Mouse (Mus musculus): ENCODE measurements at regions not wholly inside any gene's neighbourhood (a gene's known extent, or its start where the extent isn't known, plus 50 kb on each side); places are given as distances from the start of the nearest gene placed in this dataset.

DNA sequence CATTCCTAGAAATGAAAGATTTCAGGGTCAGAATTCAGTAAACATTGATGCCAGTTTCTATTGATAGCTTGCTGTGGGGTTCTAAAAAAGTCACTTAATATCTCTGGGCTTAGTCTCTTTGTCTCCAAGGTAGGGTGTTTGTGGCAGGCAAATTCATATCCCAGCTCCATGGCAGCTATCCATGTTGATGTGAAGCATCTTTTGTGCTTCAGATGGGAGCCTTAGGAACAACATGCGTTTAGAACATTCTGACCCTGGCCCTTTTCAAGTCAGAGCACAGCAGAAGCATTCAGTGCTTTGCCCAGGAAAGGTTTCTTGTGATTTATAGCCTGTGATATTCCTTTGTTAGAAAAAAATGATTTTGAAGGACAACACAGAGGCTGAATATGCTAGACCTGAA lies 215.0 kb downstream of the Ppp4r2 start:
- DNase-seq (ENCODE audit: low spot score in 2 of 2), result no peak

DNA sequence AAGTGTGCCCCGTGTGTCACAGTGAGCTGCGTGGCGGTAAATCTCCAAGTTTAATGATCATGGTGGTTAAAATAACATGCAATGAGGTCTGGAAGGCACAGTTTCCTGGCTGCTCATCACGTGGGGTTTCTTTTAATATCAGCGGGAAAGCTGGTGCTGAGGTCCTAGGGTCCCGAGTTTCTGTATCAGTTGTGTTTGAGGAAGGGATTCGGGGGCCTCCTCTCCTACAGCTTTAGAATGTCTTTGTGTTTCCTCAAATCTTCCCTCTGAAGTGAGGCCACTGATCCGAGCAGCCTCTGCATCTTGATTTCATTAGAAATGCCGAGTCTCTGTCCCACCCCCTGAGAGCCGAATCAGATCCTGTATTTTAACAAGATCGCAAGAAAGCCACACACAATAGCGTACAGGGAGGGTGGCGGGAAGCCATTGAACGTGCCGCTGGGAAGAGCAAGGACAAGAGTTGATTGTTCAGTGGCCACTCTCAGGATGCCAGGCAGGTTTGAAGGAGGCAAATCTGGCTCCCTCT lies 215.5 kb downstream of the Ppp4r2 start:
- DNase-seq (ENCODE audit: low spot score in 2 of 2), result no peak

DNA sequence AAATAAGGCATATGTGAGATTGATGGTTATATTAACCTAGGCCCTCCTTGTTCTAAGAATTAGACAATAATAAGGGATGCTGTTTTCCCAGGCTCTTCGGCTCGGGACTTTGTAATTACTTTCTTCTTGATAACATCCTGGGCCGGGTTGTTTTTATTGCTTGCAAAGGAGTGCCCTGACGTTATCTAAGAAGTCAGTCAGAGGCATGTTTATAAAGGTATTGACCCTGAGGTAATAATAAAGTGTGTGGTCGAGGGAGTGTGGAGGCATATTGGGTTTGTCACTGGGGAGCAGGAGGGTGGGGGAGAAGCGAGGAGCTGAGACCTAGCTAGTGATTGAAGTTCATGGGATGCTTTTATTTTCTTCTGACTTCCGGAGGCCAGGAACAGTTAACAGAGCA lies 221.5 kb downstream of the Ppp4r2 start:
- no peak for DNase-seq (ENCODE audit: low spot score in 2 of 2)

DNA sequence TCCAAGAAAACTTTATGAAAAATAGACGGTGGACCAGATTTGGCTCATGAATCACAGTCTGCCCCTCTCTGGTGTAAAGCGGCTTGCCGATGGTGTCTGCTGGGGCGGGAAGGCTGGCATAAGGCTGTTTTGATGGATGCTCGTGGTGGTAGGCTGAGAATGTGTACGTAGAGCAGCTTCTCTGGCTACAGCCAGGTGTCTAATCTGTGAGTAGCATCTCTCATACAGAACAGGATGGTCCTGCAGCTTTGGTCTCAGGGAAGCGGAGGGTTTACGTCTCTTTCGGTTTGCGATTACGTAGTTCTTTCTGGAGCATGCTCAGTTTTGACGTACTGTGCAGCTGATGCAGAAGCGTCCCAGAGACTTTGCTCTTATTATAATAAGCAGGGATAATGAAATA lies 222.9 kb downstream of the Ppp4r2 start:
- DNase-seq (ENCODE audit: low spot score in 2 of 2), result no peak

DNA sequence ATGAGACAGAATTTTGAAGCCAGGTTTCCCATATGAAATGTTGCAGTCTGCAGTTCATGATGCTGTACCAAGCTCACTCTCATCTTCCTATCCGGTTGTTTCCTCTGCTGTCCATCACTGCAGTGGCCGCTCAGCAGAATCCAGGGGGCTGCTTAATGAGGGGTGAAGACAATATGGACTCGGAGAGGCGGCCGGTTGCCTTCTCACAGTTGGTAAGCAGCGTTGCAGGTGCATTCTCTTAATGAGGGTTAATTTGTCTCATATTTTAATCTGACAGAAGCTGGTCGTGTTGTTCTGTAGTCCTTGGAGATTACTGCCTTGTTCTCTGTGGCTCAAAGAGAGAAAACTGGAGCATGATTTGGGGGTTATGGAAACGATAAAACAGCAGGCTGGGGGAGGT lies 225.6 kb downstream of the Ppp4r2 start:
- DNase-seq (ENCODE audit: low spot score in 2 of 2), result no peak

DNA sequence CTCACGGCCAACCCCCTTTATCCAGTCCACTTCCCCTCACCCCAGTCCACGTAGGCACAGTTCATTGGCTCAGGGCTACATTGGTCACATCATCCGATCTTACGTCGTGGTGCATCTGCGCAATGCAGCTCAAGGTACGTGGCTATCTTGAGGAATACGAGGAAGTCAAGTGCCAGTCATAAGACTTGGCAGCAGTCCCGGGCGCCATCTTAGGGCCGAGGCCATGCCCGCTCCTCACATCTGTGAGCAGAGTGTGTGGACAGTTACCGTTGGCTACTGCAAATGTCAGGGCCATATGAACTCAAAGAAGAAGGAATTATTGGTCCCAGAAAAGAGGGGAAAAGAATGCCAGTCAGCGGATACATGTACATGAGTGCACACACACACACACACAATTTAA lies 228.8 kb downstream of the Ppp4r2 start:
- no peak for DNase-seq (ENCODE audit: low spot score in 2 of 2)

GRCm38 (mm10) chr6:101075753-101076516 lies 242.5 kb downstream of the Ppp4r2 start:
- no peak for DNase-seq (ENCODE audit: low spot score in 2 of 2)

DNA sequence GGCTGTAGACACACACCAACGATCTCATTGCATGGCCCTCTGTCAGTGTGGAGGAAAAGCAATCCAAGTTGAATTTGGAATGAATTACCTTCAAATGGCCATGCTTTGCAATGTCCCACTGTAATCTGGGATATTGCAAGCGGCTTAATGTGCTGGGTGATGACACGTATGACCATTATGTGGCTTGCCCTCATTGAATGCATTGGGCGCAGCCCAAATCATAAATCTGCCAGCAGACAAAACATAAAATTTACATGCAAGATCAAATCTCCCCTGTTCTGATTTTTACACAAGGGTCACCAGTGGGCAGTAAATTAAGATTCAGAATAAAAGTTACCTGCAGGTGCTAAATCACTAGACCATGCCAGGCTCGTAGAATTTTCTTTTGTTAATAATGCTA lies 244.9 kb downstream of the Ppp4r2 start:
- DNase-seq (ENCODE audit: low spot score in 2 of 2), result no peak

DNA sequence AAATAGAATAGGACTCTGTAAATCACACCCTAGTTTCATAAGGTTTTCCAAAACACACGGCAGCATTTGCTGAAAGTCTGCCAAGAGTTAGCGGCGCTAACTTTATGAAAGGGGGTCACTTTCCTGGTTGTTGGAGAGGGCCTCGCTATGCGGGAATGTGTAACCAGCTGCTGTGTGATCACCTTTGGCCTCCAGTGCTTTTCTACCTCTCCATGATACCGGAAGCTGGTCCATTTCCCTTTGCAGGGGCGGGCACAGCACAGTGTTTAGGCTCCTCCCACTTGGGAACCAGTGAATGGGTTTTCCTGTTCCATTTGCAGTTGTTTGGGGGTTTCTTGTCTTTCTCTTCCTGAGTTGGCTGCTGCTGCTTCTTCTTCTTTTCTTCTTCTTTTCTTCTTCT lies 250.3 kb downstream of the Ppp4r2 start:
- DNase-seq (ENCODE audit: low spot score in 2 of 2), result no peak

GRCm38 (mm10) chr6:101092179-101092578 lies 258.8 kb downstream of the Ppp4r2 start:
- no peak for DNase-seq (ENCODE audit: low spot score in 2 of 2)
